Mouse (Mus musculus) lung, postnatal 14 days (tissue): Measurements from ENCODE around the gene Spon1.

Experiments
- DNase-seq: peaks from one replicate; pipeline ENCODE4 v3.0.0; 2021

Spon1 gene

DNA sequence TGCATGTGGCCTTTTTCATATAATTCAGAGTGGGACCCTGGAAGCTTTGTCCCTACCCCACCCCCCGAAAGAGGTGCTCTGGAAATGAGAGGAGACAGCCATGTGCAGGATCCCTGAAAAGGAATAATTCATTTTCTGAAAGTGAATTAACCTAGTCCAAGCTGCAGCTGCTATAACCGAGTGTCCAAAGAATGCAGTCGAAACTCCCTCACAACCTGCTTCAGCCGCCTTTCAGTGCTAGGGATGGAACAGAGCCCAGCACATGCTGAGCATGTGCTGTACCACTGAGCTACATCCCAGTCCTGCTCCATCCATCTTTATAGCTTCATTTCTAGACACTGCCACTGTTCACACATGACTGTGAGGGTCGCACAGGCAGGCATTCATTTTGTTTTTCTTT lies 79.4 kb downstream of the Spon1 start:
- no peak for DNase-seq

DNA sequence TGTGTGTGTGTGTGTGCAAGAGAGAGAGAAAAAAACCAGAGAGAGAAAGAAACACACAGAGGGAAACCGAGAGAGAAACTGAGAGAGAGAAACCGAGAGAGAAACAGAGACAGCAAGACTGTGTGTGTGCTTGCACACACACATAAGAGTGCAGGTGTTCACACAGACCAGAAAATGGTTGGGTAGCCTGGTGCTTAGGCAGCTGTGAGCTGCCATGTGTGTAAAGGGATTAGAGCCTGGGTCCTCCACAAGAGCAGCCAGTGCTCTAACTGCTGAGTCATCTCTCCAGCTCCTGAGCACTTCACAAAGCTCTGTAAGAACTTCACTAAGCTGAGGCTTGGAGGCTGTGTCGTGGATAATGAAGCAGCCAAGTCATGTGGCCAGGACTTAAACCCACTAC lies 80.8 kb downstream of the Spon1 start:
- DNase-seq = no peak

DNA sequence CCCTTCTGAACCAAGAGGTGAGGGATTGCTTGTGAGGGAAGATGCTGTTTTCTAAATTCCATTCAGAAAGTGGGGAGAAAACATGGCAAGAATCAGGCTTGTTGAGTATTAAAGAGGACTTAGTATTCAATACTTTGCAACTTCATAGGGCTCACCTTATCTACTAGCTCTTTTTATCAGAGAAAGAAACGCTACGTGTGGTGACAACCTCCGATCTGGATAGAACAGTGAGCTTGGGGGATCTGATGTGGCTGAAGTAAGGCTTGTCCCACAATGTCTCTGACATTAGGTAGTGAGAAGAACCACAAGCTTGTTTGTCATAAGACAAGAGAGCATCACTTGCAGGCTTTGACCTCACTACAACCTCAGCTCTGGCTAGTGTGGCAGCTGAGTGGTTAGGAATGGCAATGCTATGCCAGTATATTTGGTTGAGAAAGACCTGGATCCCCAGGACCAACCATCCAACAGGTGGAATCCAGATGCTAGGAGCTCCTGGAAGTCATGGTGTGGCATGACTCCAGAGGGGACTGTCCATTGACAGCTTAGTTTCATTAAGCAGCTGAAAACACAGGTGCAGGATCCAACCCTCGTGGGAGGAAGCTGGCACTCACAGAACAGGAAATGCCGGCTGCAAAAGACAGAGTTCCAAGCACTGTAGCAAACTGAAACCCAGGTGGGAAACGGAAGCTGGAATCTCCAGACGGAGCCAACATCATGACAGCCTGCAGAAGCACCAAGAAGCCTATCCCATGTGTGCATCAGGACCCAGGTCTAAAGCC lies 81.4 kb downstream of the Spon1 start:
- DNase-seq = no peak

DNA sequence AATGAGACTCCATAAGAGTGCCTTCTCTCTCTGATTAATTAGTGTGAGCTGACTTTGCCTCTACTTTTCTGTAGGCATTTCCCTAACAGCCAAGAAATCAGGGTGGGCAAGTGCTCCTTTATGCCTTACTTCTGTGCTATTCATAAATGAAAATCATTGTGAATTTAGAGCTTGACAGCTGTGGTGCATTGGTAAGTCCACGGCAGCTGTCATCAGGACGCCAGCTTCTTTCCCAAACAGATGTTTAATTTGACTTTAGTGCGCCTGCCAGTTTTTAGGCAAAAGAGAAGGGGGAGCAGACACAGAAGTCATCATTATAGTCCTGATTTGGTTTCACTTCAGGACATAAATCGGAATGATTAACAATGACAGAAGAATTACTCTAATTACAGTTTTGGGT lies 84.6 kb downstream of the Spon1 start:
- no peak for DNase-seq

DNA sequence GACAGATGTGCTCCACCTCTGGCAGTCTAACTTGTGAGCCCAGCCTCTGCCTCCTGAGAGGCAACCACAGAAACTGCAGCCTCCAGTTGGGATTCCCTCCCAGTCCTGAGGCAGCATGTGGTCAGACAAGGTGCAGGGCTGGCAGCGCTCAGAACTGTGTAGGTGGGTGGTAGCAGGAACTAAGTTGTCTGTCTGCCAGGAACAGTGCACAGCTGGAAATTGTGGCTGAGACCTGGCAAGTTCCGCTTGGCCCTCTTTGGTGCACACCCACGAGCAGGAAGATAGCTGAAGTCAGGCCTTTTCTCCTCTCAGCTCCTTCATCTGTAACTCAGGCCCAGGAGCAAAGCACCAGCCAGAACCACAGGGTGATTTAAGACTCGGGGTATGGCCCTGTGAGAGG lies 89.6 kb downstream of the Spon1 start:
- no peak for DNase-seq

DNA sequence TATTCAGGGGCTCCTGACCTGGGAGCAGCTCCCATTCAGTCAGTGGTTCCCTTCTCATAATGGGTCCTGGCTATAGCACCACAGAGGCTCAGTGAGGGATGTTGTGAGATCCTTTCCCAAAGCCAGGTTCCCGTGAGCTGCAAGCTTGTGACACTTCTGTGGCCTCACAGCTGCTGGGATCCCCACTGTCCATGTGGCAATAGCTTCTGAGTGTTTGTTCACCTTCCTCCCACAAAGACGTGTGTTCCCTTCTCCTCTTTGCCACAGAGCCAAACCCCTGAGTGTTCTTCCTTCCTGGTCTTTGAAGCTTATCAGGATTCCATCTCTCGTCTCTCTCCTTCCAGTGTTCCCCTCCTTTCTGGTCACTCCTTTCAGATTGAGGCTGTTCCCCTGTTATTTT lies 90.3 kb downstream of the Spon1 start:
- no peak for DNase-seq

DNA sequence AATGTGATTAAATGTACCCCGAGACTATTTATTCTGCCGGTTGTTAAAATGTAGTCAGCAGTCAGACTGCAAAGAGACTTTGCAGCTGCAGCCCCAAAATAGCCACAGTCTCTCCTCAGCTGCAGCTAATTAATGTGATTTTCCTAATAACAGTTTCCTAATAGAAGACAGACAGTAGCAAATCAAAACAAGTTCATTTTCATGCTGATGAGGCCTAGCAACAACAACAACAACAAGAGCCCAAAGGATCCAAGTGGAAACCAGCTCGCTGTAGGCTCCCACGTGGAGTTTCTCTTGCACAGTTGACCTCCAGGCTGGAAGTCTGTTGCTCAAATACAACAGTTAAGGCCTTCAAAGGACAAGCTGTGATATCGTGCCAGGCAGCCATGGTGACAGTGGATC lies 93.7 kb downstream of the Spon1 start:
- no peak for DNase-seq

DNA sequence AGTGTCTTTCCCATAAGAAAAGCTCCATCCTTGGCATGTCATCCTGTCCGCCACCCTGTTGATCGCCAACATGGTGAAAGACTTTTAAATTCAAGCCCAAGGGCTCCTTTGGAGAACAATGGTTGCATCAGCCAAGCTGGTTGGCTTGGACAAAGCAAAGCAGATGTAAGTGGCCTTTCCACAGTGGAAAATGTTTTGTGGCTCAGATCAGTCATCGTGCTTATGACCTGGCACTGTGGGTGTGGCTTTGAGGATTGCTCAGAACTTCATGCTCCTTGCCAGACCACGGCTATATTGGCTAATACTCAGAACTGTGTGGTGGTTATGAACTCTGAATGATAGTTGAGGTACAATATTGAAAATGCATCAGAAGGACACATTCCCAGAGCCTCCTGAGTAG lies 96.2 kb downstream of the Spon1 start:
- DNase-seq = no peak

DNA sequence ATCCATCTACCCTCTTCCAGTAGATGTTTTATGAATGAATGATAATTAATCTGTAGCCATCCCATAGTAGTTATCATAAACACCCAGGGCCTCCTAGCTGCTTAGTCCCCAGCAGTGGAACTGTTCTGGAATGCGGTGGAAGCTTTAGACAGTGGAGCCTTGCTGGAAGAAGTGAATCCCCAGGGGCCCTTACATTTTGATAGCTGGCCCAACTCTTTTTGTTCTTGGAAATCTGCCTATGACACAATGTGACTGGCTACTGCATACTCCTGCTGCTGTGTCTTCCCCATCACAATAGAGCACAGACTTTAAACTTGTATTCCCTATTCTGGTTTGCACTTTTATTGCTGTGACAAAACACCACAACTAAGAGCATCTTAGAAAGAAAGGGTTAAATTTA lies 107.0 kb downstream of the Spon1 start:
- DNase-seq = no peak

DNA sequence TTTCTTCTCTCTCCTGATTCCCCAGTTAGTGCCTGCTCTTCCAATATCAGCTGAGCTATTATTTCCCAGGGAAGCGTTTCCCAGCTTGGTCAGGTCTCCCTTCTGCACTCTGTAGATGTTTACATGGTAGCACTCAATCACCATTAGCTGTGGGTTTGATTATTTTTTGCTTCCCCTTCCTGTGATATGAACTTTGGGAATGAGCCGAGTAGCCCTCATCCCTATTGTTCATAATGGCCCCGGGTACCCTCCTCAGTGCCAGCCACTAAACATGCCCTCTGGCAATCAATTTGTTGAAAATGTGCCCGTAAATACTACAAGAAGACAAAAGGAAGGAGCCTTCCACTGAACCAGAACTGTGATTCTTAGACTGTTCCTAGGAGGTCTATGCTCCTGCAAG lies 111.7 kb downstream of the Spon1 start:
- peak; percentile 31 for DNase-seq

DNA sequence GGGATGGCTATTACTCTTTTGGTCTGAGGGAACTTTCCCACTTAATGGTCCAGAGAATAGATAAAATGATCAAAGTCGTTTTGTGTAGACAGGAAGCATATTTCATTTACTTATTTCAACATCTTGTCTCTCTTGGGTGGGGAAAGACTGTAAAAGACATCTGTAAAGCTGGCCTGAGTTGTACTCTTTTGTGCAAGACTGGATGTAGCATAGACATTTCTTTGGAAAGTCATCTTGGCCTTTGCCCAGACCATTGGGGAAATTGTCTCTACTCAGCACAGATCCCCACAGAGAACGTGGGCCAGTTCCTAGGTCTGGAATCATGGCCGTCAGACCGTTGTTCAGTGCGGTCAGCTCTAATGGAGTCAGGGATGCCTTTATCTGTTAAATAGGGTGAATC lies 112.1 kb downstream of the Spon1 start:
- DNase-seq = no peak

DNA sequence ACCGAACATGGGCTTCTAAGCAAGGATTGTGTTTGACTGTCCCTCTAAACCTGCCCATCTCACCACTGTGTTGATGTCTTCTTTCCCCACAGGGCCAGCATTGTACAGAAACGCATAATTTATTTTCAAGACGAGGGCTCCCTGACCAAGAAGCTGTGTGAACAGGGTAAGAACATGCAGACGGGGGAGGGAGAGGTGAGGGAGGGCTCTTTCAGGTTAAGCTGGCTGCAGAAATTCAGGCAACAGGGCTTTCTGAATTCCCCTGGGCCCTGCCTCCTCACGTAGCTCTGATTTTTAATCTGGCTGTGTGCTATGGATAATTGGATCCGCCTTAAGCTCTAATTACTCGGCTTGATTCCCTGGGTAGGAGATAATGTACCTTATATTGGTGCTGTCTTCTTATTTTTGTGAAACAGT lies 113.3 kb downstream of the Spon1 start:
- DNase-seq = no peak

DNA sequence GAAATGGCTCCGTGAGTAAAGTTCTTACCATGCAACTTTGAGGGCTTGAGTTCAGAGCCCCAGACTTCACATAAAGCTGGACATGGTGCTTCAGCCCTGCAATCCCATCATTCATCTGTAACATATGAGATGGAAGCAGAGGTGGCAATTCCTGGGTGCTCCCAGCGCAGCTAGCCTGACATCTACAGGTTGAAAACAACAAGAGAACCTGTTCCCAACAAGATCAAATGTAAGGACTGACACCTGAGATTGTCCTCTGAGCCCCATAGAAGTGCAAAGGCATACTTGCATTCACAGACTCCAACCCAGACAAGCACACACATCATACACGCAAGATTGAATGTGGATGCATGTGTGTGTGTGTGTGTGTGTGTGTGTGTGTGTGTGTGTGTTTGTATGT lies 114.2 kb downstream of the Spon1 start:
- no peak for DNase-seq

DNA sequence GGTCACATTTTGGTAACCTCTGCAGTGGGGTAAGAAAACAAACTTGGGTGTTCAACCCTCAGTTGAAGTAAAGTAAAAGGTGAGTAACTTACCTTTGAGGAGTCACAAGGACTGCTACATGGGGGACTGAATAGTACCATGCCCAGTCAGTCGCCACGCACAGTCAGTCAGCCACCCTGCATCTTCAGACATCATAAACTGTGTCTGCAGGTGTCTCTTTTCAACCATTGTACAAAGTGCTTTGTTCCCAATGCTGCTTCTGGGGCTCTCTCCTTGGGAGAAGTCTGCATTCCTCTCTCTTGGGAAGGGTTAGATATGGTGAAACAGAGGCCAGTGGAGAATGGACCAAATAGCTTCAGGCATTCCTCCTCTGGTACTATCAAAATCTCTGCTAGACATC lies 125.0 kb downstream of the Spon1 start:
- DNase-seq = no peak

DNA sequence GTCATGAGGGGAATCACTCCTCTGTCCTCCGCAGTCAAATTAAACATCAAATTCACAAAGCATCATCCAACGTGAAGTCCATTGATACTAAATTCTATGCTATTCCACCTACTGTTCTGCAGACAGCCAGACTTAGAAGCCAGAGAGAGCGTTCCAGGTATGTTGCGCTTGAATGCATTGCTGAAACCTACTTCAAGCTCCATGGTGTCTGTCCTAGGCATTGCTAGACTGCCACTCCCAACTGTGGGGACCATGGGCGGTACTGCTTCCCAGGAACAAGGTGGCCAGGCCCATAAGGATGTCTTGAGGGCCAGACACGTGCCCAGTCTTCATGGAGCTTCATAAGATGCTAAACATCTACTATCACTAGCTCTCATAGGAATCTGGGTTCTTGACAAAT lies 125.7 kb downstream of the Spon1 start:
- no peak for DNase-seq

DNA sequence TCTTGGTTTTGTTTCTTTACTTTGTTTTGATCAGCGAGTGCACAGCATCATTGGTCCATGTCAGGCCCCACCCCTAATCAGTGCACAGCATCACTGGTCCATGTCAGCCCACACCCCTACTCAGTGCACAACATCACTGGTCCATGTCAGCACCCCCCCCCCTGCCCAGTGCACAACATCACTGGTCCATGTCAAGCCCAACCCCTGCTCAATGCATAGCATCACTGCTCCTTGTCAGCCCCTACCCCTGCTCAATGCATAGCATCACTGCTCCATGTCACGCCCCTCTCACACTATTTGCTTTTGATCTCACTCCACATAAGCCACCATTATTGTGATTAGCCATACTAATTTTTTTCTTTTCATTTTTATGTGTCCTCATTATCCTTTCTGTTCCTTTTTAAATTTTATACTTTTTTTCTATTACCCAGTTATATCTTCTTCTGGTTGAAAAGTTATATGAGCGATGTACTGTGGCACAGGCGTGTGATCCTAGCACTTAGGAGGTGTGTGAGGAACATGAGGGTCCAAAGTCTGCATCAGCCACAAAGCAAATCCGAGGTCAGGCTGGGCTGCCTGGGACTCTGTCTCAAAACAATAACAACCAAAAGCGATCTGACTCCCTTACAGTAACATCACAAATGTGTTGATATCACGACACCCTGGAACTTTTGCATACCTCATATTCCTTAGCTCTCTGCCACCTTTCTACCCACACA lies 128.3 kb downstream of the Spon1 start:
- no peak for DNase-seq

DNA sequence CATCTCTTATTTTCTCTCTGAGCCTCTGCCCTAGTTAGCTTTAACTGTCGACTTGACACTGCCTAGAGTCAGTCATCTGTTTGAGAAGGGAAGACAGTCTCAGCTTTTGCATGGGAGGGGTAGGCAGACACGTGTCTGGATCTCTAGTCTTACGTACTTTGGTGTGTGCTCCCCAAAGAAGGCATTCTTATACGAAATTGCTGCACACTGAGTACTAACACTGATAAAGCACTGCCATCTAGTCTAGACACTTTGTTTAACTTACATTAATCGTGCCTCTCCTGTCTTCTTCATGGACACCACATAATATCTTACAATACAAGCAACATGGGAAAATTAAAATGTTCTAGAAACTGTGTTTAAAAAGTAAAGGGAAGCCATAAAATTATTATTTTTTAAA lies 129.5 kb downstream of the Spon1 start:
- no peak for DNase-seq

DNA sequence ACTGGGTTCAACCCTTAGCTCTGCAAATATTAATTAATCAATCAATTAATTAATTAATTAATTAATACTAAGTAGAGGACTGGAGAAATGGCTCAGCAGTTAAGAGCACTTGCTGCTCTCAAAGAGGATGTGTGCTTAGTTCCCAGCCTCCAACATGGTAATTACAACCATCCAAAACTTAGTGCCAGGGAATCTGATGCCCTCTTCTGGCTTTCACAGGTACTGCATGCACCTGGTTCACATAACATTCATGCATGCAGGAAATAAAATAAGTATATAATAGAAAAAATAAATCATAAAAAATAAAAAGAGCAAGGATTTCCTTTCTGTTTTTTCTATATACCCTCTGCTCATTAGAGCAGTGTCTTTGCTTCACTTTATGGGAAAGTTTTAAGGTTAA lies 132.6 kb downstream of the Spon1 start:
- no peak for DNase-seq

DNA sequence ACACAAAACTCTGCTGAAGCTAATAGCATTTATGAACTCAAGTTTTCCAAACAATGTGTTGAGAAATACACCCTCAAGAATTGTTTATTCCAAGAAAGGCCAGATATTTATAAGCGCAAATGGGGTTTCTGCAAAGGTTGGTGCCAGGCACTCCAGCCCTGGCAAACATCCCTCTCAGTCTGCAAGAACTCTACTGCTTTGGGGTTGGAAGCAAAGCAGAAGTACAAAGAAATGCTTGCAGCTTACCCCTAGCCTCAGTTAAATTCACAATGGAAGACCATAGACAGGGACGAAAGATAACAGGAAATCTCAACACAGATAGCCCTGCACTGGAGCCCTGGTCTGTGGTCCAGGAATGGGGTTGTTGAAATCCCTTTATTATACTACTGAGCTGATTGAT lies 135.7 kb downstream of the Spon1 start:
- DNase-seq = peak; percentile 40

DNA sequence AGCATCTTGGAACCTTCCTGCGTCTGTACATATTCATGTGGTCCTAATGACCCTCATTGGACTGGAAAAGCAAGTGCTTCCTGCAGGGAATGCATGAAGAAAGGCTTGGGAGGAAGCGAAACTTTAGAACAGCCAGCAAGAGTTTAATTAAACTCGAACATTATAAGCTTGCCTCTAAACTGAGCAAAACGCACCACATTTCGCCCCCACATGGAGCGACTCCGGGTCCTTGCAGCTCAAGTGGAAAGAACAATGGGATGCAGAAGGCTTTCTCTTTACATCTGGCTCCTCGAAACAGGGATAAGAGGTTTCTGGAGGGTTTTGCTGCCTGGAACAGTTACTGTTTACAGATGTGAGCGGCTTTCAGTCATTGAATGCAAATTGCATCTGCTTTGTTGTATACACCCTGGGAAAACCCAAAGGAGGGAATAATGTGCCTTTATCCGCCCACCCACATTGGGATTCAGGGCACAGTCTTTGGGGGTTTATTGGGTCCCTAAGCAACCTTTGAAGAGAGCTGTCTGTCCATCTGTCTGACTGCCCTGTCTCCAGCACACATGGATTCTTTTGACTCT lies 136.2 kb downstream of the Spon1 start:
- no peak for DNase-seq

DNA sequence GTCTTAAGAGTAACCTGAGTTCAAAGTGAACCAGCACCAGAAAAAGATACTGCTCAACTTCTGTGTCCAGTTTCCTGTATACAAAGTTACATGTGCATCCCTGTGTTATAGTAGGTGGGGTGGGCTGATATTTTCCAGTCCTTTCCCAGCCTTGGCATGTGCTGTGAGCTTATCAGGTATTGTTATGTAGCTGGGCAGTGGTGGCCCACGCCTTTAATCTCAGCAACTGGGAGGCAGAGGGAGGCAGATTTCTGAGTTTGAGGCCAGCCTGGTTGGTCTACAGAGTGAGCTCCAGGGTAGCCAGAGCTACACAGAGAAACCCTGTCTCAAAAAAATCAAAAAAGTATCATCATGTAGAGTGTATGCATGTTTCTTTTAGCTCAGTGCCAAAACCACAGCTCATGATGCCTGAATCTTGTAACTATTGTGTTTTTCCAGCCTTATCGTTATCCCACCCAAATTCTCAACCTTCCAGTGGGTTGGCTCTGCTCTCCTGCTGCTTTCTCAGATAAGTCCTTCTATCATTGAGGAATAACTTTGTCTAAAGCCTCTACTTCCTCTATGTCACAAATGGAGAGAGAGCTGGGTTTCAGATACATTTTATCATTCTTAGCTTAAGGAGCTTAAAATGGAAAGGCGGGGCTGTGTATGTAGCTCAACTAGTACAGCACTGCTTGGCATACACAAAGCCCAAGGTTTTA lies 137.5 kb downstream of the Spon1 start:
- DNase-seq = no peak

DNA sequence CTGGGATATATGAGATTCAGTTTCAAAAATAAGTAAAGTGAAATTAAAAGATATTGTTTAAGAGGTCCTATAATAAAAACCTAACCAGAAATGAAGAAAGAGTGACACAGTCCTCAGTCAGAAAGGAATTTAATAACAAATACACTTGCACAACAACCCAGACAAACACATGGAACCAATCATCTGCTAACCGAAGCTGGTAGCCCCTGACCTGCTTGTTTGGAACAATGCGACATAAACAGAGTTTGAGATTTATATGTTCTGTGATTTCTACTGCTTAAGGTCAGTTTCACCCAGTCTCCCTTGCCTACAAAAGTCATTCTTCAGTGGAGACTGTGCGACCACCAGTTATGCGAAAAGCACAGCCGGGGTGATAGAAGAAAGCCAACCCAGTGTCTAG lies 138.1 kb downstream of the Spon1 start:
- no peak for DNase-seq

DNA sequence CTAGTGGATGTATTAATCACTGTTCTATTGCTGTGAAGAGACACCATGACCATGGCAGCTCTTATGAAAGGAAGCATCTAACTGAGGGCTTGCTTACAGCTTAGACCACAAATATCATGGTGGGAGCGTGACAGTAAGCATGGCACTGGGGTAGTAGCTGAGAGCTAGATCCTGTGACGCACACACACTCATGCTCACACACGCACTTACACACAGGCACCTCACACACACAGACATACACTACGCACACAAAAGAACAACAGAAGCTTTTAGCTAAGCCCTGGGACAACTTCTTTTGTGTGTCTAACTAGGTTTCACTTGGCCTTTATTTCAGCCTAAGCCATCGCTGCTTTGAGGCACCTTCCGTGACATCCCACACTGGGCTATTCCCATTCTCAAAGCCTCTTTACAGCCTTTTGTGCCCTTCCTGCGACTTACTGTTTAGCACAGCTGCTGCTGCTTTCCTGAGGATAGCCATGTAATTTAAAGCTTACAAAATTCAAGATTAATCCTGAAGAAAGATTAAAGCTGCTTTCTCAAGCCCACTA lies 138.6 kb downstream of the Spon1 start:
- DNase-seq = no peak
